Comparison of ENCODE assay signal across 28 mouse cellular contexts in genomic region chr13:29429877-29430276, GRCm38 (mm10).
DNase-seq lines count a peak whose midpoint lies in the region; ATAC-seq lines count a peak whose summit lies in the region.
"Had no signal": no experiment of that assay in that cellular context is flagged by ENCODE, and none has a peak within 500 bp of the region (broad histone marks: within the 10 kb centered on the region; RNA-seq: fewer than 3 reads in every experiment).

No protein-coding gene starts in this region.

- H3K4me3 ChIP-seq in hindbrain, embryonic 12.5 days, result no peak overlapping the region
- H3K4me3 ChIP-seq in hindbrain, embryonic 16.5 days (ENCODE audit: low read length), result no peak overlapping the region
- H3K4me3 ChIP-seq in limb, embryonic 13.5 days, result no peak overlapping the region
- H3K4me3 ChIP-seq: forebrain, embryonic 13.5 days; heart, embryonic 13.5 days; limb, embryonic 15.5 days; liver, embryonic 13.5 days; neural tube, embryonic 12.5 days had no signal

- WGBS in hindbrain, embryonic 12.5 days, result 71% methylated on average over 4 of the region's 4 CpGs
- 60% methylated on average over 4 of the region's 4 CpGs for WGBS in hindbrain, embryonic 16.5 days
- WGBS in limb, embryonic 13.5 days, result 19% methylated on average over 4 of the region's 4 CpGs

- no peak overlapping the region for H3K4me2 ChIP-seq in hindbrain, embryonic 12.5 days (replicated peaks)
- H3K4me2 ChIP-seq in hindbrain, embryonic 16.5 days (ENCODE audit: low read length), result no peak overlapping the region
- H3K4me2 ChIP-seq in limb, embryonic 13.5 days (replicated peaks), result no peak overlapping the region
- H3K4me2 ChIP-seq: forebrain, embryonic 13.5 days; heart, embryonic 13.5 days; limb, embryonic 15.5 days; liver, embryonic 13.5 days; neural tube, embryonic 12.5 days had no signal

- no peaks in the 10 kb centered on the region for H3K9me3 ChIP-seq in hindbrain, embryonic 12.5 days (replicated peaks)
- H3K9me3 ChIP-seq in hindbrain, embryonic 16.5 days (ENCODE audit: control insufficient read depth, low read length), result no peaks in the 10 kb centered on the region
- H3K9me3 ChIP-seq in limb, embryonic 13.5 days, result no peaks in the 10 kb centered on the region
- H3K9me3 ChIP-seq: forebrain, embryonic 13.5 days; heart, embryonic 13.5 days; limb, embryonic 15.5 days; liver, embryonic 13.5 days; neural tube, embryonic 12.5 days had no signal

- H3K27me3 ChIP-seq in hindbrain, embryonic 12.5 days, result no peaks in the 10 kb centered on the region
- no peaks in the 10 kb centered on the region for H3K27me3 ChIP-seq in hindbrain, embryonic 16.5 days (replicated peaks; ENCODE audit: control insufficient read depth, insufficient read depth, low read length)
- H3K27me3 ChIP-seq in limb, embryonic 13.5 days, result no peaks in the 10 kb centered on the region
- H3K27me3 ChIP-seq: forebrain, embryonic 13.5 days; heart, embryonic 13.5 days; limb, embryonic 15.5 days; liver, embryonic 13.5 days; neural tube, embryonic 12.5 days had no signal

- ATAC-seq in hindbrain, embryonic 12.5 days (ENCODE audit: low FRiP score), result no peak
- ATAC-seq in hindbrain, embryonic 16.5 days, result no peak
- ATAC-seq in limb, embryonic 13.5 days (ENCODE audit: low FRiP score, low read depth), result no peak
- ATAC-seq: forebrain, embryonic 13.5 days; intestine, embryonic 16.5 days; lung, postnatal 0 days had no signal

- no peak overlapping the region for H3K9ac ChIP-seq in hindbrain, embryonic 12.5 days
- no peak overlapping the region for H3K9ac ChIP-seq in hindbrain, embryonic 16.5 days (ENCODE audit: low read depth, low read length)
- H3K9ac ChIP-seq in limb, embryonic 13.5 days, result no peak overlapping the region
- H3K9ac ChIP-seq: forebrain, embryonic 13.5 days; heart, embryonic 13.5 days; limb, embryonic 15.5 days; liver, embryonic 13.5 days; neural tube, embryonic 12.5 days had no signal

- H3K27ac ChIP-seq in hindbrain, embryonic 12.5 days, result 0 out of 2 replicates have a peak overlapping the region, but pooled peaks have one; percentile 40
- H3K27ac ChIP-seq in hindbrain, embryonic 16.5 days (ENCODE audit: low read depth, low read length), result no peak overlapping the region
- H3K27ac ChIP-seq in limb, embryonic 13.5 days, result peak overlapping the region; percentile 58; the same call in 1 of the 2 replicates
- H3K27ac ChIP-seq: forebrain, embryonic 13.5 days; heart, embryonic 13.5 days; kidney, postnatal 0 days; limb, embryonic 15.5 days; liver, embryonic 13.5 days; macrophage; neural tube, embryonic 12.5 days had no signal

- peaks cover 6% of the 10 kb centered on the region for H3K4me1 ChIP-seq in hindbrain, embryonic 12.5 days
- H3K4me1 ChIP-seq in hindbrain, embryonic 16.5 days (ENCODE audit: control insufficient read depth, insufficient read depth, low read depth, low read length), result peaks cover 2% of the 10 kb centered on the region; the same call in 1 of the 2 replicates
- peaks cover 16% of the 10 kb centered on the region for H3K4me1 ChIP-seq in limb, embryonic 13.5 days
- H3K4me1 ChIP-seq: forebrain, embryonic 13.5 days; liver, embryonic 13.5 days had no signal

- peak; percentile 85 for DNase-seq in Muller cell, postnatal 12 days (ENCODE audit: inconsistent ontology term)
- peak; percentile 56 for DNase-seq in forelimb bud, embryonic 11.5 days (ENCODE audit: low read depth, low spot score)
- no peak for DNase-seq in thymus, postnatal 4 days
- DNase-seq in retina, postnatal 1 day, result no peak
- DNase-seq in spleen, adult 18-20 months, result no peak
- DNase-seq: adrenal gland, postnatal 36 days; cerebellum, adult 18-20 months; cerebellum, postnatal 10 days; gastrocnemius, postnatal 25 days; heart, adult 18-20 months; heart, postnatal 10 days; kidney, adult 8-10 months; liver, embryonic 13.5 days; lung, adult 18-20 months; midbrain, embryonic 14.5 days; right cerebral cortex, postnatal 4 days; thymus, adult 2 months had no signal

- H3K36me3 ChIP-seq in hindbrain, embryonic 12.5 days, result no peaks in the 10 kb centered on the region
- no peaks in the 10 kb centered on the region for H3K36me3 ChIP-seq in hindbrain, embryonic 16.5 days (ENCODE audit: control insufficient read depth, insufficient read depth, low read length)
- no peaks in the 10 kb centered on the region; the same call in 1 of the 2 replicates for H3K36me3 ChIP-seq in limb, embryonic 13.5 days
- H3K36me3 ChIP-seq: limb, embryonic 15.5 days; liver, embryonic 13.5 days; neural tube, embryonic 12.5 days had no signal

Comparison
In these comparisons a context has a peak if more than half of its experiments do, and no peak if none do; other contexts are left out.
1. DNase-seq: peak in Muller cell, postnatal 12 days (single experiment) and forelimb bud, embryonic 11.5 days (single experiment); none in thymus, postnatal 4 days (single experiment), retina, postnatal 1 day (single experiment) and spleen, adult 18-20 months (0 of 2).